Mouse (Mus musculus): Measurements from ENCODE around the gene Vav1. TPM values are rescaled to one million over a fixed set of nuclear protein-coding genes. Genes with fewer than 3 reads are reported as not detected.

Vav1 gene
- 1.4 and 1.6 TPM in 2 replicates for polyA plus RNA-seq (2016; fragmentation: Nextera tagmentation; extraction: Ambion mirVana)

- Histone ChIP-seq H3K27ac (replicated peaks) (no peak within 1 kb of the TSS), H3K36me3 (replicated peaks) (no peaks in the 10 kb centered on the region), H3K9me3 (no peaks in the 10 kb centered on the region), H3K4me3 (no peak within 1 kb of the TSS), H3K27me3 (replicated peaks; ENCODE audit: low read depth, poor library complexity, severe bottlenecking) (peaks cover 42% of the 10 kb centered on the region), H3K4me1 (peaks cover 17% of the 10 kb centered on the region)
- DNase-seq (ENCODE audit: low spot score): no peak
- 68% methylated on average over 26 of the region's 26 CpGs for WGBS
Measured at GRCm38 (mm10) chr17:57278943-57279590, at the start of gene Vav1. Vav1 (plus strand) TSS chr17:57279100.

- peaks cover 4% of the 10 kb centered on the region; the same call in 1 of the 2 replicates for H3K4me1 ChIP-seq
- H3K27me3 ChIP-seq (replicated peaks; ENCODE audit: low read depth, poor library complexity, severe bottlenecking): no peaks in the 10 kb centered on the region; the same call in 1 of the 2 replicates
- 80% methylated on average over 15 of the region's 15 CpGs for WGBS
- DNase-seq (ENCODE audit: low spot score): no peak
- no peak overlapping the region for H3K4me3 ChIP-seq
- H3K36me3 ChIP-seq (replicated peaks): peaks cover 11% of the 10 kb centered on the region
- no peak overlapping the region for H3K27ac ChIP-seq (replicated peaks)
- no peaks in the 10 kb centered on the region for H3K9me3 ChIP-seq
Measured at GRCm38 (mm10) chr17:57229851-57230727, 48.8 kb upstream of the Vav1 start.

- WGBS: 62% methylated on average over 6 of the region's 6 CpGs
- Histone ChIP-seq H3K9me3 (no peaks in the 10 kb centered on the region), H3K27ac (replicated peaks) (no peak overlapping the region), H3K27me3 (replicated peaks; ENCODE audit: low read depth, poor library complexity, severe bottlenecking) (no peaks in the 10 kb centered on the region), H3K4me1 (peaks cover 4% of the 10 kb centered on the region; the same call in 1 of the 2 replicates), H3K36me3 (replicated peaks) (peaks cover 18% of the 10 kb centered on the region), H3K4me3 (no peak overlapping the region)
- DNase-seq (ENCODE audit: low spot score): no peak
Measured at GRCm38 (mm10) chr17:57230728-57231125, 48.2 kb upstream of the Vav1 start.

GRCm38 (mm10) chr17:57231321-57231771 lies 47.6 kb upstream of the Vav1 start:
- H3K36me3 ChIP-seq (replicated peaks): peaks cover 24% of the 10 kb centered on the region
- no peak overlapping the region for H3K4me3 ChIP-seq
- no peaks in the 10 kb centered on the region for H3K27me3 ChIP-seq (replicated peaks; ENCODE audit: low read depth, poor library complexity, severe bottlenecking)
- H3K27ac ChIP-seq (replicated peaks): no peak overlapping the region
- no peak for DNase-seq (ENCODE audit: low spot score)
- H3K4me1 ChIP-seq: peaks cover 4% of the 10 kb centered on the region; the same call in 1 of the 2 replicates
- H3K9me3 ChIP-seq: no peaks in the 10 kb centered on the region

GRCm38 (mm10) chr17:57232200-57232599 lies 46.7 kb upstream of the Vav1 start:
- Histone ChIP-seq H3K36me3 (replicated peaks) (peaks cover 32% of the 10 kb centered on the region), H3K27me3 (replicated peaks; ENCODE audit: low read depth, poor library complexity, severe bottlenecking) (no peaks in the 10 kb centered on the region), H3K4me3 (no peak overlapping the region), H3K4me1 (peaks cover 4% of the 10 kb centered on the region; the same call in 1 of the 2 replicates), H3K9me3 (no peaks in the 10 kb centered on the region), H3K27ac (replicated peaks) (no peak overlapping the region)
- no peak for DNase-seq (ENCODE audit: low spot score)
- WGBS: 80% methylated on average over 1 of the region's 1 CpGs

- H3K9me3 ChIP-seq: no peaks in the 10 kb centered on the region
- WGBS: 52% methylated on average over 7 of the region's 7 CpGs
- no peak overlapping the region for H3K4me3 ChIP-seq
- H3K4me1 ChIP-seq: peaks cover 4% of the 10 kb centered on the region; the same call in 1 of the 2 replicates
- H3K27me3 ChIP-seq (replicated peaks; ENCODE audit: low read depth, poor library complexity, severe bottlenecking): no peaks in the 10 kb centered on the region
- peaks cover 41% of the 10 kb centered on the region for H3K36me3 ChIP-seq (replicated peaks)
- H3K27ac ChIP-seq (replicated peaks): no peak overlapping the region
- DNase-seq (ENCODE audit: low spot score): no peak
Measured at GRCm38 (mm10) chr17:57233038-57233437, 45.9 kb upstream of the Vav1 start.

GRCm38 (mm10) chr17:57234254-57234928 lies 44.5 kb upstream of the Vav1 start:
- H3K4me3 ChIP-seq: no peak overlapping the region
- no peaks in the 10 kb centered on the region for H3K9me3 ChIP-seq
- 83% methylated on average over 12 of the region's 12 CpGs for WGBS
- no peak overlapping the region for H3K27ac ChIP-seq (replicated peaks)
- DNase-seq (ENCODE audit: low spot score): no peak
- H3K36me3 ChIP-seq (replicated peaks): peaks cover 41% of the 10 kb centered on the region
- peaks cover 4% of the 10 kb centered on the region; the same call in 1 of the 2 replicates for H3K4me1 ChIP-seq
- H3K27me3 ChIP-seq (replicated peaks; ENCODE audit: low read depth, poor library complexity, severe bottlenecking): no peaks in the 10 kb centered on the region

GRCm38 (mm10) chr17:57235803-57236202 lies 43.1 kb upstream of the Vav1 start:
- DNase-seq (ENCODE audit: low spot score): no peak
- Histone ChIP-seq H3K4me1 (peaks cover 4% of the 10 kb centered on the region; the same call in 1 of the 2 replicates), H3K36me3 (replicated peaks) (peaks cover 41% of the 10 kb centered on the region), H3K4me3 (no peak overlapping the region), H3K27me3 (replicated peaks; ENCODE audit: low read depth, poor library complexity, severe bottlenecking) (no peaks in the 10 kb centered on the region), H3K9me3 (no peaks in the 10 kb centered on the region), H3K27ac (replicated peaks) (no peak overlapping the region)
- WGBS: 90% methylated on average over 5 of the region's 5 CpGs

- no peak overlapping the region for H3K27ac ChIP-seq (replicated peaks)
- peaks cover 50% of the 10 kb centered on the region for H3K36me3 ChIP-seq (replicated peaks)
- no peak overlapping the region for H3K4me3 ChIP-seq
- peaks cover 4% of the 10 kb centered on the region; the same call in 1 of the 2 replicates for H3K4me1 ChIP-seq
- 92% methylated on average over 9 of the region's 9 CpGs for WGBS
- no peaks in the 10 kb centered on the region for H3K27me3 ChIP-seq (replicated peaks; ENCODE audit: low read depth, poor library complexity, severe bottlenecking)
- no peak for DNase-seq (ENCODE audit: low spot score)
- H3K9me3 ChIP-seq: 0 out of 2 replicates have a peak, but pooled peaks cover 3% of the 10 kb centered on the region
Measured at GRCm38 (mm10) chr17:57237181-57237580, 41.7 kb upstream of the Vav1 start.

GRCm38 (mm10) chr17:57243650-57244370 lies 35.1 kb upstream of the Vav1 start:
- H3K4me3 ChIP-seq: no peak overlapping the region
- DNase-seq (ENCODE audit: low spot score): no peak
- no peak overlapping the region for H3K27ac ChIP-seq (replicated peaks)
- peaks cover 35% of the 10 kb centered on the region for H3K36me3 ChIP-seq (replicated peaks)
- peaks cover 18% of the 10 kb centered on the region for H3K4me1 ChIP-seq
- no peaks in the 10 kb centered on the region for H3K27me3 ChIP-seq (replicated peaks; ENCODE audit: low read depth, poor library complexity, severe bottlenecking)
- WGBS: 71% methylated on average over 10 of the region's 10 CpGs
- H3K9me3 ChIP-seq: 0 out of 2 replicates have a peak, but pooled peaks cover 3% of the 10 kb centered on the region

- Histone ChIP-seq H3K4me1 (peaks cover 26% of the 10 kb centered on the region), H3K4me3 (no peak overlapping the region), H3K9me3 (0 out of 2 replicates have a peak, but pooled peaks cover 3% of the 10 kb centered on the region), H3K27ac (replicated peaks) (no peak overlapping the region), H3K36me3 (replicated peaks) (peaks cover 35% of the 10 kb centered on the region), H3K27me3 (replicated peaks; ENCODE audit: low read depth, poor library complexity, severe bottlenecking) (no peaks in the 10 kb centered on the region)
- DNase-seq (ENCODE audit: low spot score): no peak
- 89% methylated on average over 10 of the region's 10 CpGs for WGBS
Measured at GRCm38 (mm10) chr17:57245311-57245929, 33.5 kb upstream of the Vav1 start.

Data from embryonic facial prominence, embryonic 10.5 days (tissue).